Mouse (Mus musculus): Measurements from ENCODE around the gene Drg2.

- no peak for TF ChIP-seq CTCF (IDR thresholded peaks at IDR 0.05)
- 0 out of 2 replicates have a peak, but pooled peaks have one; percentile 10 for TF ChIP-seq EP300 (IDR thresholded peaks at IDR 0.05)
Measured at GRCm38 (mm10) chr11:60454745-60455087, 325 bp downstream of the Drg2 start.
